Mouse (Mus musculus) brain, adult 2 months (tissue): ENCODE measurements around the gene Capn1.

Experiments used
- DNase-seq: peaks from one replicate; pipeline ENCODE4 v3.0.0; 2011; ENCODE audit warnings: low read depth, low spot score

Capn1 gene

DNA sequence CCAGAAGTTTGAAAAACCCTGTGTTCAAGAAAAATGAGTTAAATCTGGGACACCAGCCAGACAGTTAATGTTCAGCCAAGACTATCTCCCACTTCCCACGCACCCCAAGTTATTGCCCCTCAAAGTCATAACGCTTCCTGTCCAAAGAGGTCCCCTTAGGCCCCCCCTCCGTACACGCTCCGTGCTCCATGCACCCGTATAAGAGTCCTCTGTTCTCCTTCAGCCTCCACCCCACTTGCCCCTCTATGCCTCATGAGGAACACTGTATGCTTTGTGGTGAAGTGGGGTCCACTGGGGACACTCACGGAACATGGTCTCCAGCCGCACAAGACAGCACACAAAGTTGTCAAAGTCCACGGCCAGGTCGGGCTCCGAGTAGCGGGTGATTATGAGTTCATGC is 25.7 kb downstream of the Capn1 start:
- DNase-seq = no peak

GRCm38 (mm10) chr19:5989585-5989984 is 26.1 kb downstream of the Capn1 start:
- no peak for DNase-seq

DNA sequence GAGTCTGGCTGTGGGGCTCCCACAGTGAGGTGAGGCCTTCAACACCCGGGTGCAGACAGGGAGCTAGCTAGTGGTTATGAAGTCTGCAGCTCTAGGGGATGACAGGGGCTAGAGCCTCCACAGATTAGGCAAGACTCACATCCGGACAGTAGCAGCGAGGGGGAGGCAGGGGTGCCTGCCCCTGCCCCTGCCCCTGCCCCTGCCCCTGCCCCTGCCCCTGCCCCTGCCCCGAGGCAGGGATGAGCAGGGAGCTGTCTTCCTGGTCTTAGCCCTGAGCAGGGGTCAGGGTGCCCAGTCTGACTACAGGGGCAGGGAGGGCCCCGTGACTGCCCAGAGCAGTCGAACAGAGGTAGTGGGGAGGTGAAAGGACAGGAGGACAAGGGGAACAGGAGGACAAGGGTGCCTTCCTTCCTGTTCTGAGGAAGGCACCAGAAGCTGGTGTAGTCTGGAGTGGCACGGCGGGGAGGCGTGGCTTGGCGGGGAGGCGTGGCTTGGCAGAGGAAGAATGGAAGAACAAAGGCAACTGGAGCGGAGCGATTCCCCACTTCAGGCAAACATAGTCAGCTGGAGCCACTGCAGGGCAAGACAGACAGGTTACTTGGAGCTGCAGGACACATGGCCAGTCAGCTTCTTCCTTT is 26.8 kb downstream of the Capn1 start:
- DNase-seq = peak; percentile 42

- DNase-seq = no peak
Measured at GRCm38 (mm10) chr19:5988027-5988814, 27.5 kb downstream of the Capn1 start.

DNA sequence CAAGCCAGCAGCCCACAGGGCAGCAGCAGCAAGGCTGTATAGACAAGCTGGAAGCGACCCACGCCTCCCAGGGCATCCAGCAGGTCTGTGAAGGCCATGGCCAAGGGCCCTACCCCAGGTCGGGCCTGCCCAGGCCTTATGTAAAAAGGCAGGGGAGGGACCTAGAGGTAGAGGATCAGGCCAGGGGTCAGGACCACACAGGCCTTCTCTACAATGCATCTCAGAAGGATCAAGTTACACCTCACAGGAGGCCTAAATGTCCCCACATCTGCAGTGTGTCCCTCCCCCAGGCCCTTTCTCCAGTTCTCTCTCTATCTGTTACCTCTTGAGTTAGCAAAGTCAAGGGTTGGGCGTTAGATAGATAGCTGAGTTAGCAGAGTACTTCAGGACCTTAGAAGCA is 29.7 kb downstream of the Capn1 start, which contains the start of gene Slc22a20:
Gene Slc22a20 (minus strand): TSS at position 101 of the 400 bp plus-strand sequence.
- DNase-seq = no peak

DNA sequence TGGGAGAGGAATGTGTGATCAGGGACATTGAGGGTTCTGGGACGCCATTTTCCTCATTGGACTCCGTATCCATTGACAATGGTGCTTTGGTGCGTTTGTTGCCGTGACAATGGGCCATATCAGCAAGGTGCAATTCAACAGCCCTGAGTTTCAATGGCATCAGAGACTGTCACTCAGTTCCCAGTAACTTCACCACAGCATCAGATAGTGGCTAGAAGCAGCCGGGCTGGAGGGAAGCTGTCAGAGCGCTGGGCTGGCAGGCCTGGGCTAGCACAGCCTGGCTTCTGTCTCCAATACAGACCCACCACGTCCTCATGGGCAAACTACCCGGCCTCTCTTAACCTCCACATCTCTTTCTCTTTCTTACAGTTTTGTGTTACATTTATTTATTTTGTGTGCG is 35.2 kb downstream of the Capn1 start:
- DNase-seq = no peak

DNA sequence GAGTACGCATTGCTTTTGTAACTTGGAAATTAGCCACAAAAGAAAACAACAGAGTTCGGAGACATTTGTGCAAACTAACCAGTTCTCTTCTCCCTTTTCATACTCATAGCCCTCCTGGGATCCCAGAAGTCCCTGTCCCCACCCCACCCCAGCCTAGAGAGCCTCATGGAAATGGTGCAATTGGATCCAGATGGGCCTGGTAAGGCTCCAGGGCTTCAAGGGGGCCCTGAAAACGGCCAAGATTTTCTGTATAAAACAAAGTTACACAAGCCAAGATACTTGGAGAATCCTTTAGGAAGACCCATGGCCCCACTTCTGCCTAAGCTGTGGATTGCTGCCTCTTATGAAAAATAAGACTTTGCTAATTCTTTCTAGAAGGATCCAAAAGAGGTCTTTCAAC is 38.0 kb downstream of the Capn1 start:
- no peak for DNase-seq

DNA sequence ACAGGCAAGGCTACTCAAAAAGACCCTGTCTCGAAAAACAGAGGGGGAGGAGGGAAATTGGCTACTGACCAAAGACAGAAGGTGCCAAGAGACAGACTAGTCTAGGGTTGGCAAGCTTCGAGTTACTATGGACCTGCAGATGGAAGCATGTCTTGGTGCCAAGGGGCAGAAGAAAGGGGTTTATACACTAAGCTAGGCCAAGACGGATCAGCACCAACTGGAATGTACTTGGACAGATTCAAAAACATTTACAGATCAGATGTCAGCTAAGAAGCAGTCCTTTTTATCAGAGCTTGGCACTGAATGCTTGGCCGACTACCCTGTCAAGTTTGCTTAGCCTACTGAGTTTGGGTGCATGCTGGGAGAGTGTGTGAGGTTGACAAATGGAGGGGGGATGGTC is 40.0 kb downstream of the Capn1 start:
- DNase-seq = peak; percentile 30

DNA sequence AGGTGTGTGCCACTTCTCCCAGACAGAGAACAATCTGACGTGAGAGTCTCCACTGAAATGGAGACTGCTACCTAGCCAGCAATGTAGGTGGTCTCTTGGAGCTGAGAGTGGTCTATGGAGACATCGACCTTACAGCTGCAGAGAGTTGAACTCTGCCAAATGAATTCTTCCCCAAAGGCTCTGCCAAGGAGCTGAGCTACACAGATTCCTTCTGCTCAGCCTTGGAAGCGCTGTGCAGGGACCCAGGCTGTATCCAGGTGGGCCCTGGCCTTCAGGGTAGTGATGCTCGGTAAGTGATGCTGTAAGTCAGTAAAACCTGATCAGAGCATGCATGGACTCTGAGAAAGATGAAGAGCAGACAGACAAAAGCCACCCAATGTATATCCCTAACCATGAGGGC is 40.6 kb downstream of the Capn1 start:
- no peak for DNase-seq

- DNase-seq = no peak
Measured at GRCm38 (mm10) chr19:5967664-5968063, 48.0 kb downstream of the Capn1 start.

DNA sequence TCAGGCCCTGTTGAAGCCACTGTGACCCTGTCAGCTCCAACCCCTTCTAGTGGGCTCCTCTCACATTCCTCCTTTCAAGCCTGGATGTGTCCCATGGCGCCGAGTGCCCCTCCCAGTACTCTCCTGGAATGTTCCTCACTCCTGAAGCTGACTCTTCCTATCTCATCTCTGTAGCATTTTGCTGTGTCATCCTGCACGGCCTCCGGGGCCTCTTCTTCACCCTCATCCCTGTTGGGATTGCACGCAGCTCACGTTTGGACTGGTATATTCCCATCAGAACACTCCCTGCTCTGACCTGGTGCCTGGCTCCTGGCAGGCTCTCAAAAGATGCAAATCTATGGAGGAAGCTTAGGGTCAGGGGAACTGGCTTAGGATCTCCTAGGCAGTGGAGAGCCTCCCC is 48.9 kb downstream of the Capn1 start:
- no peak for DNase-seq

DNA sequence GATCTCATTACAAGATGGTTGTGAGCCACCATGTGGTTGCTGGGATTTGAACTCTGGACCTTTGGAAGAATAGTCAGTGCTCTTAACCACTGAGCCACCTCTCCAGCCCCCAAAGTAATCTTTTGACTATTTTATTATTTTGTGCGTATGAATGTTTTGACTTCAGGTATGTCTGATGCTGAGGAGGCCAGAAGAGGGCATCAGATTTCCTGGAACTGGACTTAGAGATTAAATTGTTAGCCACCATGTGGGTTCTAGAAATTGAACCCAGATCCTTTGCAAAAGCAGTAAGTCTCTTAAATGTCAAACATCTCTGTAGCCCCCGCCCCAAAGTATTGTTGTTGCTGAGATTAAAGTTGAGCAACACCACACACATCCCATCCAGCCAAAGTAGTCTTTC is 49.8 kb downstream of the Capn1 start:
- DNase-seq = no peak

DNA sequence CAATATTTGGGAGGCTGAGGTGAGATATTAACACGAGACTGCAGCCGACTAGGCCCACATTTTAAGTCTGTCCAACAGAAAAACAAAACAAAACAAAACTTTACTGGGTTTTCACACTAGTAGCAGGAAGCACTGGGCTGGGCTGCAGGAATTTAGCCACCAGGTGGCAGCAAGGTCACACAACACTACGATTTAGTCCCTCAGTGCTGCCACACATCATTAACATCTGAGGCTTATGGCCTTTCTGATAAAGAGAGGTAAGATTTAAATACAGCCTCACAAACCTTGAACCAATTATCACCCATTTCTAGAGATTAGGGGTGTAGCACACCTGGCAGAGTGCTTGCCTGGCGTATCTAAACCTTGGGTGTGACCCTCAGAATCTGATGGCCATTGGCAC is 50.4 kb downstream of the Capn1 start:
- peak; percentile 89 for DNase-seq

DNA sequence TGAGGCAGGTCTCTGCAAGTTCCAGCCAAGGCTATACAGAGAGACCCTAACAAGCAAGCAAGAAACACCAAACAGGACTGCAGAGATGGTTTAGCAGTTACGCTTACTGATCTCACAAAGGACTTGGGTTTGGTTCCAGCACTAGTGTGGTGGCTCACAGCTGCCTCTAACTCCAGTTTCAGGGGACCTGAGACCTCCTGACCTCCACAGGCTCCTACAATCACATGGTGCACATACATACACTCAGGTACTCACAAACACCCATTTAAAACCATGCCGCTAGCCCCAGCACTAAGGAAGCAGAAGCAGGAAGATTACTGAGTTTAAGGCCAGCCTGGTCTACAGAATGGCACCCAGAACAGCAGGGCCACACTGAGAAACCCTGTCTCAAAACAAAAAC is 50.9 kb downstream of the Capn1 start:
- DNase-seq = no peak

GRCm38 (mm10) chr19:5963883-5964562 is 51.7 kb downstream of the Capn1 start, which contains the start of gene Pola2:
TSS of gene Pola2 (minus strand) at chr19:5964202.
- DNase-seq = peak; percentile 92

- no peak for DNase-seq
Measured at GRCm38 (mm10) chr19:5962651-5963050, 53.0 kb downstream of the Capn1 start.

DNA sequence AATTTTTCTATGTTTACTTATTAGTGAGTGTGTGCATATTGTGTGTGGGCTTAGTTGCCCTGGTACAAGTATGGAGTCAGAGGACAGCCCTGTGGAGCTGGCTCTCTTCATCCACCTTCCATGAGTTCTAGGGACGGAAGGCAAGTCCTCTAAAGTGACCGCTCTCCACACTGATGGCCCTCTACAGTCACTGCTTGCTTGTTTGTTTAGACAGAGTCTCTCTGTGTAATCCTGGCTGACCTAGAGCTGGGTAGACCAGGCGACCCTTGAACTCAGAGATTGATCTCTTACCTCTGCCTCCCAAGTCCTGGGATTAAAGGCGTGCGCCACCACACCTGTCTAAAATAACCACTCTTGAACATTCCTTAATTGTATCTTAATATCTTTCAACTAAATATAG is 58.3 kb downstream of the Capn1 start:
- no peak for DNase-seq

GRCm38 (mm10) chr19:5956685-5957084 is 59.0 kb downstream of the Capn1 start:
- peak; percentile 92 for DNase-seq

DNA sequence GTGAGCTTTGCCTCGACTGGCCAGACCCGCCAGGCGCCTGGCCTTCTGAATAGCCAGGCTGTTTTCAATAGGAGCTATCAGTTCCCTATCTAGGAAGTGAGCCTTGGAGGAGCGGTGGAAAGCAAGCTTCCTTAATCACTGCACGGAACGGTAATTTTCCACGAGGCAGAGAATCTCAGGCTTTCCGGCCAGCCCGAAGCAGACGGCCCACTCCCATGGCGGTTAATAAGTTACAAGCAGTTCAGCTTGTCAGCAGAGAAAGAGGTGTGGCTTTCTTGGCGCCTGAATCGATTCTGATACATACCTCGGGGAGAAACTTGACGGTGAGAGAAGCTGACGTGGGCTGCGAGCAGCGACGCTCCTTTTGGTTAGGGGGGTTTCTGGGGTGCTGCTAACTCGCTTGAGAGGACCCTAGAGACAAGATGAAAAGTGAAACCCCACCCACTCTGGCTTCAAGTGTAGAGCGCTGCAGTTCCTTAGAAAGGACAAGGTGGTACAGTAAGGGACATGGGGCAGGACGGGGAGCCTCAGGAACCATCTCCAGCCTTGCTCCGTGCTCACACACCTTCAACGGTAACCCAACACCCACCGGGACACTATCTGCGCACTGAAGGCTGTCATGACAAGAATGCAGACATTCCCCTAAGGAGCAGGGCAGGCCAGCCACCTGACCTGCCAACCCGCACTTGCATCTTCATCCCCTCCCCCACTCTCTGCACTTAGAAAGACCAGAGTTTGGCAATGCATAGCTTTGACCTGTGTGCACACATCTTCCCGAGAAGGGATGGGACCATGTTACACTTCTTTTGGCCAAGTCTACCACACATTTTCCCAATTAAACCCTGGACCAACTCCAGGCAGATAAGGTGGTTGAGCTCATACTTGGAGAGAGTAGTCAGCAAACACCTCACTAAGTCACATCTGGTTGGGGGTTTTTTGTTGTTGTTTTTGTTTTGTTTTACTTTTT is 59.7 kb downstream of the Capn1 start:
- DNase-seq = no peak

DNA sequence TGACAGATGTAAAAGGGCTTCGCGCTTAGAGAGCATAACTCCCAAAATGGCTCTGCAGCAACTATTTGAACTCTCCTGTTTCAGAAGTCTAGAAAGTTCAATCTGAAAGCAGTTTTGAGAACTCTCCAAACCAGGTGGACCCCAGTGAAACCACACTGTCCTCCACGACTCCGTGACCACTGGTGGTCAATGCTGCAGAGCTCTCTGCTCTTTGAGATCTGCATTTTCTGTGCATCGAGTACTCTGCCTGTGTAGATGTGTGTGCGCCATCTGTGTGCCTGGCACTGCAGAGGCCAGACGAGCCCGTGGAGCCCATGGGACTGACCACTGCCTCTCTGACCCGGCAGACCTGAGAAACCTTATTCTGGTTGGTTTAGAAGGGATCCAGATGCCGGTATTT is 60.8 kb downstream of the Capn1 start:
- DNase-seq = no peak

GRCm38 (mm10) chr19:5954031-5954710 is 61.5 kb downstream of the Capn1 start:
- DNase-seq = no peak
